Mouse (Mus musculus): ENCODE data around the gene Inip. TPM values are rescaled to one million over a fixed set of nuclear protein-coding genes. Genes with fewer than 3 reads are reported as not detected.

The Inip gene
- 9.1 and 9.6 TPM in 2 replicates for polyA plus RNA-seq (2012; ENCODE audit: low replicate concordance)

GRCm38 (mm10) chr4:59801489-59801888, at the start of gene Inip:
Gene Inip, minus strand, starts transcription at chr4:59801589.

DNA sequence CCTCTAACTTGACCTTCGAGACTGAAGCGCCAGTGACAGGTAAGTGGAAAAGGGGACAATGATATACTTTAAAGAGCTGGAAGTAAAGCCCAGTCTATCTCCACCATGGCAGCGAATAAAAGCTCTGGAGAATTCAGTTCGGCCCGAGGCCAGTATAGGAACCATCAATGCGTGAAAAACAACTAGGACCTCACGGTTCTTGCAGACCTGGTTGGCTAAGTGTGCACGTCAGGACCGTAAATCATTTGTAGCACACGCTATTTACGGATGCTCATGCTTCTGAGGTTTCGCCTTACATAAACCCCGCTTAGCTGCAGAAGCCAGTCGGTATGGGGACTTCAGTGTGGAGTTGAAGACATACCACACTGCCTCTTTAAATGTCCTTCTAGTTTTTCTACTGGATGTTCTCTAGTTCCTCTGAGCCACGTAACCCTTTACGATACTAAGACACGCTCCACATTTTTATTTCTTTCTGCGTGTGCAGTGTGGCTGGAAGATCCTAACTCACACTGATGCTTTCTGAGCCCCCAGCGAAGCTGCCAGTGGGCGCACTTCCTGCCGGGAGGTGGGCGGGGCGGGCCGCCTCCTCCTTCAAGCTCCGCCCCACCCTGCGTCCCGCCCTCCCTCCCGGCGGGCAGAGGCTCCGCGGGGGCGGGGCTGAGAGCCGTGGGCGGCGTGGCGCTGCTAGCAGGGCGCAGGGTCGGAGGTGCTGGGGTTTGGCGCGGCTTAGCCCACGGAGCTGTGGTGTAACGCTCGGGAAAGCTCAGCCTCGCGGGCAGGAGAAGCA, 4.0 kb upstream of the Inip start, which contains the start of gene Snx30:
Gene Snx30 (plus strand): TSS at position 660 of the 787 bp plus-strand sequence.

Other genes starting within 250 kb of the Inip start
- 2.5 and 3.7 TPM in 2 replicates for gene Hsdl2, start 220.0 kb downstream of the Inip start, polyA plus RNA-seq (2012; ENCODE audit: low replicate concordance)
- gene E130308A19Rik, start 175.4 kb downstream of the Inip start, polyA plus RNA-seq (2012; ENCODE audit: low replicate concordance): 8.3 and 9.7 TPM in 2 replicates
- 6.6 and 16.8 TPM in 2 replicates for gene Snx30, start 4.3 kb upstream of the Inip start, polyA plus RNA-seq (2012; ENCODE audit: low replicate concordance)
- gene Slc46a2, start 113.5 kb upstream of the Inip start, polyA plus RNA-seq (2012; ENCODE audit: low replicate concordance): 0.06 TPM in 1 of 2 replicates, not detected in the other
- not detected in 2 replicates for gene Mup4, start 159.1 kb upstream of the Inip start, polyA plus RNA-seq (2012; ENCODE audit: low replicate concordance)
- not detected in 2 replicates for gene Mup6, start 162.7 kb upstream of the Inip start, polyA plus RNA-seq (2012; ENCODE audit: low replicate concordance)